Mouse (Mus musculus): ENCODE measurements around the gene Rtn4. TPM values are rescaled to one million over a fixed set of nuclear protein-coding genes. Genes with fewer than 3 reads are reported as not detected.
A peak's percentile ranks its signal among the peaks of the same experiment; 100 is the strongest.

Gene Rtn4
- polyA plus RNA-seq, 1 experiment = 410 TPM

- no peaks in the 10 kb centered on the region for H3K4me1 ChIP-seq (ENCODE audit: control insufficient read depth, insufficient read depth, low read length)
- no peak overlapping the region for H3K27ac ChIP-seq (ENCODE audit: insufficient read depth, low read length)
- H3K9me3 ChIP-seq (replicated peaks; ENCODE audit: control insufficient read depth, insufficient read depth, low read length, poor library complexity, severe bottlenecking) = no peaks in the 10 kb centered on the region
- H3K27me3 ChIP-seq (ENCODE audit: control insufficient read depth, insufficient read depth, low read length, poor library complexity, severe bottlenecking) = no peaks in the 10 kb centered on the region
- TF ChIP-seq POLR2A (IDR thresholded peaks at IDR 0.05; ENCODE audit: insufficient read depth, low read length) (no peak), CTCF (IDR thresholded peaks at IDR 0.05; ENCODE audit: low read depth, low read length) (no peak), EP300 (IDR thresholded peaks at IDR 0.05; ENCODE audit: insufficient read depth, low read depth, low read length) (no peak)
- peaks cover 35% of the 10 kb centered on the region for H3K36me3 ChIP-seq (ENCODE audit: control insufficient read depth, insufficient read depth, low read length, poor library complexity, severe bottlenecking)
- no peak overlapping the region for H3K4me3 ChIP-seq (ENCODE audit: low read depth, low read length)
- H3K9ac ChIP-seq (ENCODE audit: low read depth, poor library complexity, severe bottlenecking) = no peak overlapping the region
Measured at GRCm38 (mm10) chr11:29702721-29703120, 10.0 kb downstream of the Rtn4 start.

DNA sequence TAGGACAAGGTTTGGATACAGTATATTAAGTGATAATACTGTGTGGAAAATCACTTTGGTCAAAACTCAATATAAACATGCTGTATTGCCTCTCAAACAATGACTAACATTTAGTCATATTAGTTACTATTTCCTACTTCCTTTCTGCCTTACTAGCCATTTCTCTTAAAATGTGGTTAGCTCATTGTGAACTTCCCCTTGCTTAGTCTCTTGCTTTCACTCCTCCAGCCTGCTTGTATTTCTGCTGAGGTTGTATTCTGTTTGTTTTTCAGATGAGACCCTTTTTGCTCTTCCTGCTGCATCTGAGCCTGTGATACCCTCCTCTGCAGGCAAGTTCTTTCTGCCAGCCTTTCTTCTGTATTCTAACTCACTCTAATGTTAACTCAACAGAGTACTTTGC is 12.5 kb downstream of the Rtn4 start:
- Histone ChIP-seq H3K9ac (ENCODE audit: low read depth, poor library complexity, severe bottlenecking) (no peak overlapping the region), H3K27ac (ENCODE audit: insufficient read depth, low read length) (no peak overlapping the region; the same call in 1 of the 2 replicates), H3K36me3 (ENCODE audit: control insufficient read depth, insufficient read depth, low read length, poor library complexity, severe bottlenecking) (peaks cover 47% of the 10 kb centered on the region), H3K4me3 (ENCODE audit: low read depth, low read length) (no peak overlapping the region), H3K4me1 (ENCODE audit: control insufficient read depth, insufficient read depth, low read length) (no peaks in the 10 kb centered on the region), H3K27me3 (ENCODE audit: control insufficient read depth, insufficient read depth, low read length, poor library complexity, severe bottlenecking) (no peaks in the 10 kb centered on the region), H3K9me3 (replicated peaks; ENCODE audit: control insufficient read depth, insufficient read depth, low read length, poor library complexity, severe bottlenecking) (no peaks in the 10 kb centered on the region)
- TF ChIP-seq EP300 (IDR thresholded peaks at IDR 0.05; ENCODE audit: insufficient read depth, low read depth, low read length) = no peak
- TF ChIP-seq CTCF (IDR thresholded peaks at IDR 0.05; ENCODE audit: low read depth, low read length) = no peak
- no peak for TF ChIP-seq POLR2A (IDR thresholded peaks at IDR 0.05; ENCODE audit: insufficient read depth, low read length)

DNA sequence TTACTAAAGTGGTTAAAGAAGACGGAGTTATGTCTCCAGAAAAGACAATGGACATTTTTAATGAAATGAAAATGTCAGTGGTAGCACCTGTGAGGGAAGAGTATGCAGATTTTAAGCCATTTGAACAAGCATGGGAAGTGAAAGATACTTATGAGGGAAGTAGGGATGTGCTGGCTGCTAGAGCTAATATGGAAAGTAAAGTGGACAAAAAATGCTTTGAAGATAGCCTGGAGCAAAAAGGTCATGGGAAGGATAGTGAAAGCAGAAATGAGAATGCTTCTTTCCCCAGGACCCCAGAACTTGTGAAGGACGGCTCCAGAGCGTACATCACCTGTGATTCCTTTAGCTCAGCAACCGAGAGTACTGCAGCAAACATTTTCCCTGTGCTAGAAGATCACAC is 14.1 kb downstream of the Rtn4 start:
- H3K9ac ChIP-seq (ENCODE audit: low read depth, poor library complexity, severe bottlenecking) = no peak overlapping the region
- no peak for TF ChIP-seq POLR2A (IDR thresholded peaks at IDR 0.05; ENCODE audit: insufficient read depth, low read length)
- no peaks in the 10 kb centered on the region for H3K27me3 ChIP-seq (ENCODE audit: control insufficient read depth, insufficient read depth, low read length, poor library complexity, severe bottlenecking)
- H3K9me3 ChIP-seq (replicated peaks; ENCODE audit: control insufficient read depth, insufficient read depth, low read length, poor library complexity, severe bottlenecking) = no peaks in the 10 kb centered on the region
- no peaks in the 10 kb centered on the region for H3K4me1 ChIP-seq (ENCODE audit: control insufficient read depth, insufficient read depth, low read length)
- peaks cover 49% of the 10 kb centered on the region for H3K36me3 ChIP-seq (ENCODE audit: control insufficient read depth, insufficient read depth, low read length, poor library complexity, severe bottlenecking)
- no peak overlapping the region for H3K4me3 ChIP-seq (ENCODE audit: low read depth, low read length)
- H3K27ac ChIP-seq (ENCODE audit: insufficient read depth, low read length) = no peak overlapping the region

- H3K4me3 ChIP-seq (ENCODE audit: low read depth, low read length) = no peak overlapping the region
- H3K4me1 ChIP-seq (ENCODE audit: control insufficient read depth, insufficient read depth, low read length) = peaks cover 1% of the 10 kb centered on the region
- TF ChIP-seq CTCF (IDR thresholded peaks at IDR 0.05; ENCODE audit: low read depth, low read length) (no peak), POLR2A (IDR thresholded peaks at IDR 0.05; ENCODE audit: insufficient read depth, low read length) (no peak), EP300 (IDR thresholded peaks at IDR 0.05; ENCODE audit: insufficient read depth, low read depth, low read length) (no peak)
- H3K36me3 ChIP-seq (ENCODE audit: control insufficient read depth, insufficient read depth, low read length, poor library complexity, severe bottlenecking) = peaks cover 42% of the 10 kb centered on the region
- no peak overlapping the region for H3K9ac ChIP-seq (ENCODE audit: low read depth, poor library complexity, severe bottlenecking)
- H3K27me3 ChIP-seq (ENCODE audit: control insufficient read depth, insufficient read depth, low read length, poor library complexity, severe bottlenecking) = no peaks in the 10 kb centered on the region
- no peak overlapping the region for H3K27ac ChIP-seq (ENCODE audit: insufficient read depth, low read length)
- H3K9me3 ChIP-seq (replicated peaks; ENCODE audit: control insufficient read depth, insufficient read depth, low read length, poor library complexity, severe bottlenecking) = no peaks in the 10 kb centered on the region
Measured at GRCm38 (mm10) chr11:29709512-29709911, 16.8 kb downstream of the Rtn4 start.

DNA sequence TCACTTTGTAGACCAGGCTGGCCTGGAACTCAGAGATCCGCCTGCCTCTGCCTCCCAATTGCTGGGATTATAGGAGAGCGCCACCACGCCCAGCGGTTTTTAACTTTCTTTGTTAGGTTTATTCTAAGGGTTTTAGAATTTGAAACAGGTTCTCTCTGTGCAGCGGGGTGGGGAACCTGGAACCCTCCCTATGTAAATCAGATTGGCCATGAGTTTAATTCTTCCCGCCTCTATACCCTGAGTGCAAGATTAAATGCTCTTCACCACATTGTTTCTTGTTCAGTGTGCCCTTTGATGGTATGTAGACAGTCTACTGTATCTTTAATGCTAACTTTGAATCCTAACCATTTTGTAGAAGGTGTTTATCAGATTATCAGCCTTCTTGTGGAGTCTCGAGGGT is 21.4 kb downstream of the Rtn4 start:
- peak; percentile 66; the same call in 1 of the 2 replicates for TF ChIP-seq EP300 (IDR thresholded peaks at IDR 0.05; ENCODE audit: insufficient read depth, low read depth, low read length)
- TF ChIP-seq POLR2A (IDR thresholded peaks at IDR 0.05; ENCODE audit: insufficient read depth, low read length) = no peak
- Histone ChIP-seq H3K4me3 (ENCODE audit: low read depth, low read length) (no peak overlapping the region), H3K27ac (ENCODE audit: insufficient read depth, low read length) (peak overlapping the region; percentile 96; the same call in 1 of the 2 replicates), H3K27me3 (ENCODE audit: control insufficient read depth, insufficient read depth, low read length, poor library complexity, severe bottlenecking) (no peaks in the 10 kb centered on the region), H3K9me3 (replicated peaks; ENCODE audit: control insufficient read depth, insufficient read depth, low read length, poor library complexity, severe bottlenecking) (no peaks in the 10 kb centered on the region), H3K9ac (ENCODE audit: low read depth, poor library complexity, severe bottlenecking) (no peak overlapping the region), H3K36me3 (ENCODE audit: control insufficient read depth, insufficient read depth, low read length, poor library complexity, severe bottlenecking) (peaks cover 13% of the 10 kb centered on the region), H3K4me1 (ENCODE audit: control insufficient read depth, insufficient read depth, low read length) (peaks cover 1% of the 10 kb centered on the region)

DNA sequence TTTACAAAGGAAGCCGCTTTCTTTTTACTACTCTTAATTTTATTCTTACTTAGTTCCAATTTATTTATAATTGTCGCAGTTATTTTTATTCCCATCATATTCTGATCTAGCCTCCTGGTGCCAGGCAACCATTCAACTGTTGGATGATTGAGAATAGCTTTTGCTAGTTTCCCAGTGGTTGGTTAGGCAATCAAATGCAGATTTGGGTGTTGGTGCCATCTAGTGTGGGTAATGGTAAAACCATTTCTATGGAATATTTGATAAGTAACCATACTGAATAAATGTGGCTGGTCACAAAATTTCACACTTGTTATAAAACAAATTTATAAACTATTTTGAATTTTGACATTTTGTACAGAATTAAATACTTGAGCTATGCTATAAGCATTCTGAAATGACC is 22.0 kb downstream of the Rtn4 start:
- H3K36me3 ChIP-seq (ENCODE audit: control insufficient read depth, insufficient read depth, low read length, poor library complexity, severe bottlenecking) = peaks cover 13% of the 10 kb centered on the region
- H3K4me1 ChIP-seq (ENCODE audit: control insufficient read depth, insufficient read depth, low read length) = peaks cover 1% of the 10 kb centered on the region
- no peak overlapping the region for H3K4me3 ChIP-seq (ENCODE audit: low read depth, low read length)
- TF ChIP-seq CTCF (IDR thresholded peaks at IDR 0.05; ENCODE audit: low read depth, low read length) = no peak
- TF ChIP-seq POLR2A (IDR thresholded peaks at IDR 0.05; ENCODE audit: insufficient read depth, low read length) = no peak
- no peak for TF ChIP-seq EP300 (IDR thresholded peaks at IDR 0.05; ENCODE audit: insufficient read depth, low read depth, low read length)
- H3K9ac ChIP-seq (ENCODE audit: low read depth, poor library complexity, severe bottlenecking) = no peak overlapping the region
- no peak overlapping the region for H3K27ac ChIP-seq (ENCODE audit: insufficient read depth, low read length)
- no peaks in the 10 kb centered on the region for H3K9me3 ChIP-seq (replicated peaks; ENCODE audit: control insufficient read depth, insufficient read depth, low read length, poor library complexity, severe bottlenecking)
- H3K27me3 ChIP-seq (ENCODE audit: control insufficient read depth, insufficient read depth, low read length, poor library complexity, severe bottlenecking) = no peaks in the 10 kb centered on the region
